Mouse (Mus musculus) embryonic fibroblast, embryonic 13.5 days (primary cell): Measurements from ENCODE around the gene Slc35f1.

Source experiments
- CTCF ChIP-seq: IDR thresholded peaks from 2 replicates; pipeline ENCODE4 v1.5.1; 2011; ENCODE audit warnings: mild to moderate bottlenecking, control low read depth, low read length, moderate library complexity, borderline replicate concordance; ENCODE audit not compliant: insufficient read depth
- POLR2A ChIP-seq: IDR thresholded peaks from 2 replicates; pipeline ENCODE4 v1.6.1; 2011; ENCODE audit warnings: low read depth, mild to moderate bottlenecking, control low read depth, low read length, moderate library complexity

DNA sequence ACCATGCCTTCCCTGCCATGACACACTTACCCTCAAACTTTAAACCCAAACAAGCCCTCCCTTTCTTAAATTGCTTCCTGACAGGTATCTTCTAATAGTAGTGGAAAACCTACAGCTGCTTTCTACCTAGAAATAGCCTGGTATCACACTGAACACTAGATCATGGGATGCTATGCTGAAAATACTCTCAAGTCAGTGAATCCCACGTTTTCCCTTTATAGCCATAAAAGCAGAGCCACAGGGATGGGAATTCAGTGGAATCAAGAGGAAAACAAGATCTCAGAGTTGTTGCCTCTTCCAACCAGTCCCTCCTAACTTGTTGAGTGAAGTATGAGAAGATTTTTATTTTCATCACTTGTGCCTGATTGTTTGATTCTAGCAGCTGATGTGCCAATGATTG lies 442.4 kb downstream of the Slc35f1 start:
- TF ChIP-seq CTCF (no peak), POLR2A (no peak)
